Mouse (Mus musculus) erythroblast, adult 5-6 weeks (primary cell): ENCODE measurements around the gene Plcb3. TPM values are rescaled to one million over a fixed set of nuclear protein-coding genes. Genes with fewer than 3 reads are reported as not detected.

ENCODE experiments used
- ATAC-seq: replicated peaks from 2 replicates; pipeline ENCODE4 v1.8.0; 2016; ENCODE audit warnings: moderate number of reproducible peaks, mild to moderate bottlenecking, moderate TSS enrichment, inconsistent platforms; ENCODE audit not compliant: poor library complexity, low FRiP score, severe bottlenecking
- total RNA-seq, 2 experiments: library from RNA; stranded (forward) in 1 of 2; stranded (reverse) in 1 of 2; fragments of 150-400 nt in 1 of 2; fragments of 200-764, 138-1000 nt in 1 of 2; gene quantifications; 2 replicates each; pipeline versions ENCODE4 v1.2.3 to v1.2.4; 2015 to 2017; ENCODE audit warnings: low replicate concordance in 2 of 2

The Plcb3 gene
- total RNA-seq, 2 experiments from 2014 or later, result 0.19 to 2.5 TPM

DNA sequence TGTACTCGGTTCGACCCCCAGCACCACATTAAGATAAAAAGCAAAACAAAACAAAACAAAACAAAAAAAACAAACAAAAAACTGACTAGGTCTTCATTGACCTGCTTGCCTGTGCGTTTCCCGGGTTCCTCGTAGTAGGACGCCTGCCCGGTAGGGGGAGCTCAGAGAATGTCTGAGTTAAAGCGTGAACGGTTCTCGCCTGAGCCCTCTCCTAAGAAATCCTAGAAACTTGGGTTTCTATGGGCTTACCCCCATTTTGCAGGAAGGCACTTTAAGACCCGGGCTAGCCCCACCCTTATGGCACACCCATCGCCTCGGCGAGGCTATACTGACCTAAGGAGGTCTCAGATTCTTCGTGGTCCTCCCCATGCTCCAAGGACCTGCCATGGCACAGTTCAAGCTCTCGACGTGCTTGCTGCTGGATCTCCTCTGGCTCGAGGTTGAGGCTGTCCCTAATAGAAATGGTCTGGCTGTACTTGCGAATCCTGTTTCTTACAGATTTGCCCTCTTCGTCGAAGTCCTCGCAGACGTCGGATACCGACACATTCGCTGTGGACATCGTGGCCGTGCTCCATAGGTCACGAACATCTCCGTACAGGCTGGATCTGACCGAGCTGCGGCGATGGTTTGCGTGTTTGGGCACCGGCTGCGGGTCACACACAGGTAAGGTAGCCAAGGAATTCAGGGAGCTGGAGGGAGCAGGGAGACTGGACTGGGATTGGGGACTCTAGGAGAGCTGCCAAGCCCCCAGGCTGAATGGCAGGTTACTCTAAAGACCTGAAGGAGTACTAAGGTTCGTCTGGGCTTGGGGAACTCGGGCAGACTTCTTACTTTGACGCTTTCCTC is 51.6 kb downstream of the Plcb3 start:
- ATAC-seq, result no peak

DNA sequence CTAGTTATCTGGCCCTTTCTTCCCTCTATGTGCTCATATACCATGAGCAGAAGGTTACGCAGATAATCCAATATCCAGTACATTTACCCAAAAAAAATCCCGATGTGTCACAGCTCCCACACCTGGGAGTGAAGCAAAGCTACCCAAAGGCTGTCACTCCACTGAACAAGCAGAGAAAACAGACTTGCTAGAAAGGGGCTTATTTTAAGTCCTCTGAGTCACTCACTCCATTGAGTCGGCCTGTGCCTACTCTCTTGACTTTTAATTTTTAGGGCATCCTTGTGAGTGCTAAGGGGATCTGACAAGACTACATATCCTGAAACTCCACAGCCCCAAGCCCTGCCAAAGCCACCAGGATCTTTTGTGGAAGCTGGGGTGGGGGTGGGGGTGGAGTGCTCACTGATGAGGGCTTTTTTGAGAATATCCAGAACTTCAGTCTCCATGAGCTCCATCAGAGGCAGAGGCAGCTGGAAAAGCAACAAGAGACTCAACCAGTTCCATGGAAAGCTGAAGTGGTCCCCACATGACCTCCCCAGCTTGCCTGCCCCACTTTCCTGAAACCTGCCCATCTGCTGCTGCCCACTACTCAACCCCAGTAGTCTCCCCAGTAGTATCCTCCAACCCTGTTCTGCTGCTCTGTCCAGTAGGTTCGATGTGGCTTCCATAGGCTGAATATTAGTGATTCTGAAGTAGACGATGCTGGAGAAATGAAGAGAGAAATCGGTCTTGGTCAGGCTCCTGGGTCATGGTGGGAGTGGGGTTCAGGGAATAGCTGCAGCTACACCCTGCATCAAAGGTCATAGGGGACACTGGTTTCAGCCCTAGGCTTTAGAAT is 53.2 kb downstream of the Plcb3 start:
- ATAC-seq, result no peak

DNA sequence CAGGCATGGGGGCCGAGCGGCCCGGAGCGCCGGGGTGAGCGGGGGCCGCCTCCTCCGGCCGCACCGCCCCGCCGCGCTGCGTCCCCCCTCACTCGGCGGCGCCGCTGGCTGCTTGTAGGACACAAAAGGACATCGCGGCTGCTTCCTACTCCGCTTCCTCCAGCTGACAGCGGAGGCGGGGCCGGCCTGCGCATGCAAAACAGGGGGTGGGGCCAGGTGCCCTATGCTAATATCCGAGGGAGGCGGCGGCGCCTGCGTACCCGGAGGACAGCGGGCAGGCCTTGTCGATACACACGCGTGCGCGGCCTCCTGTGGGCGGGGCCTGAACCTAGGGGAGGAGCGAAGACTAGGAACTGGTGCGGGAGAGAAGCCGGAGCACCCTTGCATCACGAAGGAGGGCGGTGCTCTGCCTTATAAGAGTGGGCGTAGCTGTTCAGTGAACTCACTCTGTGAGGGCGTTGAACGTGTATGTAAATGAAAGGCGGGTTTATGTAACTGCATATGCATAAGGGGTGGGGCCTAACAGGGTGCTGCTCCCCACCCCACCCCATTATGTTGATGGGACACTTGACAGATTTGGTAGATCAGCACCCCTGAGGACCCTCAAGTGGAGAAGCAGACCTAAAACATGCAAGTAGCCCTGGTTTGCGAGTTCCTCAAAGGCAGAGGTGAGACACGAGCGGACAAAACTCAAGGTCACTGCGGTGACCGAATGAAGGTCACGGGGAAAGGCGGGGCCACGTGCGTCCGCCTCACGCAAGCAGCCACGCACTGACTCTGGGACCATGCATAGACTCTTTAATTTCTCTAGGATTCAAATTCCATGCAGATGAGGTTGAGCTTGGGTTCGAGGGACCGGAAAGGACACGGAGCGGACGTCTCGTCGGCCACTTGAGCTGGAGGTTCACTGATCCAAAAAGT is 54.4 kb downstream of the Plcb3 start, which contains the start of gene Esrra:
Gene Esrra (minus strand): TSS at position 167 of the 921 bp plus-strand sequence.
- ATAC-seq, result peak; percentile 93

DNA sequence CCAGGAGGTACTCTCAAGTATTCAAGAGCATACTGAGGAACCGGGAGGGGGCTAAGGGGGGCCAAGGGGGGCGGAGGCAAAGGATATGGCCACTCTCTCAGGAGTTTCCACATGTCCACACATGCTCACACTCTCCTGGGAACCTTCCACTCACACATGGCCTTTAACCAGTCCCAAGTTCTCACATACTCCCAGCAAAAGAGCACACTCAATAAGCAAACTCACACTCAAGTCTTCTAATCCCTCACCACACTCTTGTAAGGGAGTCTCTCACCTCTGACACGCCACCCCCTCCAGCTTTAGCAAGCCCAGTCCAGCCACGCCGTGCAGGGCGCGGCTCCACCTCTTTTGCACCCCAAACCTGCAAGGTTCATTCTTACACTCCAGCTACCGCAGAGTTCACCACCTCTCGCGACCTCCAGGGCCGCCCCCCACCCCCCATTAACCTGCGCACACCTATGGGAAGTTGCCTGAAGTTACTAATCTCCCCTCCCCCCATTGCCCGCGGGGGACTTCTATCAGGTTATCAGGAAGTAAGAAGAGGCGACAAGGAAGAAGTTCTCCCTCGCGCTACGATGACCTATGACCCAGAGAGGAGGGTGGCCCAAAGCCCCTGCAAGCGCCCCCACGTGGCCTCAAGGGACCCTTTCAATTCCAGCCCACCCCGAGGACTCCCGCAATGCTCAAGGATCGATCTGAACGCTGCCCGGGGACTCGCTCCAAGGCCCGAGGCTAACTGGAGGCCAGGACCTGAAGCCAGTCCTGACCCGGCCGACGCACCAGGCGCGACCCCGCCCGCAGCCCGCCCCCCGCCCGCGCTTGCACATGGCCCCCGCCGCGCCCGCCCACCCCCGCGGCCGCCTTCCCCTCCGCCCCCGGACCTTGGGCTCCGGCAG is 55.3 kb downstream of the Plcb3 start:
- no peak for ATAC-seq

DNA sequence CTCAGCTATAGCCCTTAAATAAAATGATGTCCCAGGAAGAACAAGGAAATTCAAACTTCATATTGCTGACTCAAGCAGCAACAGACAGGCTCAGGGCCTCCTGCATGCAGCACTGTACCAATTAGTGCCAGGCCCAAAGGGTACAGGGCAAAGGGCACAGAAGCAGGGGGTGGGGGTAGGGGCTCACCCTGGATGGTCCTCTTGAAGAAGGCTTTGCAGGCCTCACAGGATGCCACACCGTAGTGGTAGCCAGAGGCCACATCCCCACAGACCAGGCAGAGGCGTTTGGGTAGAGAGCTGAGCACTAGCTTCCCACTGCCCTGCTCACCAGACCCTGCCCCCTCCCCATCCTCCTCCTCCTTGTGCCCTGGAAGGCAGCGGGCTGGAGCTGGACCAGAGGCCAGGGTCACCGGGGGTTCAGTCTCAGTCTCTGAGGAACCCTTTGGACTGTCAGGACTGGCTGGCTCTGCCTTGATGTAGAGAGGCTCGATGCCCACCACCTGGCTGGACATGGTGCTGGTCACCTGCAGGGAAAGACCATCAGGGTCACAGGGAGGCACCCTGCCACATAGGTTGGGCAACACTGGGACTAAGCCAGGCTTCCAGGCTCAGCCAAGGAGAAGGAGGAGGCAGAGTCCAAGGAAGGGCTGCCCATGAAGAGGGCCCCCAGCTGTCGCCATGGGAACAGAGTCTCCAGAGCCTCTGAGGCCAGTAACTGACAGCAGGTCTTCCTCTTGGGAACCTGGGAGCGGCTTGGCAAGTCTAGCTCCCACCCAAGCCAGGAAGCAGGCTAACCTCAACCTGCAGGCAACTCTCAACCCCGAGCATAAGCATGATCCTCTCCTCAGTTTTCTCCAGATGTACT is 56.2 kb downstream of the Plcb3 start:
- ATAC-seq, result no peak

DNA sequence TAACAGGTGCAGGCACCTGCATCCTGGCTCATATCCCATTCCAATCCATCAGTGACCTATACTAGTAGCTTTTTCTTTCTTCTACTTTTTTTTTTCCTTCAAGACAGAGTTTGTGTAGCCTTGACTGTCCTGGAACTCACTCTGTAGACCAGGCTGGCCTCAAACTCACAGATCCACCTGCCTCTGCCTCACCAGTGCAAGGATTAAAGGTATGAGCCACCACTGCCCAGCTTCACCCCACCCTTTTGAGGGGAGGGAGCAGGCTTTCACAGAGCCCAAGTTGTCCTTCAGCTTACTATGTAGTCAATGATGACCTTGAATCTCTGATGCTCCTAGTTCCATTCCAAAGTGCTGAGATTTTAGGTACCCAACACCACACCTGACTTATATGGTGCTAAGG is 56.8 kb downstream of the Plcb3 start:
- ATAC-seq, result no peak

DNA sequence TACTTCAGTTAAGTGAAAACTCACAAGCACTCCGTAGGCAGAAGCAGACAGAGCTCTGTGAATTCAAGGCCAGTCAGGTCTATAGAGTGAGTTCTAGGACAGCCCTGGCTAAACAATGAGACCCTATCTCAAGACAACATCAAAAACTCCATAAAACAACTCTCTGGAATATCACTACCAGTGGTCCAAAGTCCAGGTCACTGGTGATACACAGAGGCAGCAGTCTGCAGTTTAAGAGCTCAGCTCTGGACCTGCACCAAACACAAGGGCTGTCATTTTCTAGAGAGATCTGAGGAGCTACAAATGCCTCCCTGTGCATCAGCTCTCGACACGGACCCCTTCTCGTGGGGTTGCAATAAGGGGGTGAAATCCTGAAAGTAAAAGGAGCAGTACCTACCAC is 57.9 kb downstream of the Plcb3 start:
- ATAC-seq, result no peak

DNA sequence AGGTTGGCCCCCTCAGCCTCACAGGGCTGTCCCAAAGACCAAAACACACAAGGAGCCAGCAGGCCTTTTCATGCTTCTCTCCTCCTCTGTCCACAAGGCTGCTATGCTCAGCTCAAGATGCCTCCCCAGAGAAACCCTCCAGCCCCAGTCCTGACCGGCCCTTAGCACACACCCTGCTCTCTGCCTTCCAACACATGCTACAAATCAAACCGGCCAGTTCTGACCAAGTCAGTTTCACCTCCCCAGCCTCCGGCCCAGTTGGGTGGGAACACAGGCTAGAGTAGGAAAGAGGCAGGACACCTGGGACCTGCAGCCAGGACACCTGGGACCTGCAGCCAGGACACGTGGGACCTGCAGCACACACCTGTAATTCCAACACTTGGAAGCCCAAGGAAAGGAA is 59.8 kb downstream of the Plcb3 start:
- no peak for ATAC-seq

DNA sequence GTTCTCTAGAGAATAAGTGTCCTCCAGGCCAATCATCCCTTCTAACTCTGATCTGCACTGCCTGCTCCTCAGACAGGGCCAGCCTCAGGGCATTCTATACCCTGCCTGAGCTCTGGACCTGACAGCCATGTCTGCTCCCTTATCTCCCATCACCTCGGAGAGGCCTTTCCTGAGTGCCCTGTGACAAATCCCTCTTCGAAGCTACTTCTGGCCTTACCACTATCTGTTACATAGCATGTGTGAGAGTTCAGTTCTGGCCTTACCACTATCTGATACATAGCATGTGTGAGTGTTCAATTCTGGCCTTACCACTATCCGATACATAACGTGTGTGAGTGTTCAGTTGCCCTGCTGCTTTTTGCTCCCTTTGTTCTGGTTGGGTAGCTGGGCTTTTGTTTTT is 61.0 kb downstream of the Plcb3 start:
- ATAC-seq, result no peak

DNA sequence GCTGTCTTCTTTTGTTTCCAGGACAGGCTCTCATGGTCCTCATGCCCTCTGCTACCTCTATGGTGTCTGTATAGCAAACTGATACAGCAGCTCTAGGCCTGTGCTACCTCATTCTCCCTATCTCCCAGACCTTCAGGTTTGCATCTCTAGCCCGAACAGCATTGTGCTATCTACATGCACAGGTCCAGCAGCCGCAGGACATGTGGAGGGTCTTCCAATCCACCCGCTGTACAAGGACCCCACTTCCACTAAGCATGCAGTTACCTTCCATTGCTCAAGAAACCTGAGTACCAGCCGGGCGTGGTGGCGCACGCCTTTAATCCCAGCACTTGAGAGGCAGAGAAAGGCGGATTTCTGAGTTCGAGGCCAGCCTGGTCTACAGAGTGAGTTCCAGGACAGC is 61.7 kb downstream of the Plcb3 start:
- ATAC-seq, result no peak

DNA sequence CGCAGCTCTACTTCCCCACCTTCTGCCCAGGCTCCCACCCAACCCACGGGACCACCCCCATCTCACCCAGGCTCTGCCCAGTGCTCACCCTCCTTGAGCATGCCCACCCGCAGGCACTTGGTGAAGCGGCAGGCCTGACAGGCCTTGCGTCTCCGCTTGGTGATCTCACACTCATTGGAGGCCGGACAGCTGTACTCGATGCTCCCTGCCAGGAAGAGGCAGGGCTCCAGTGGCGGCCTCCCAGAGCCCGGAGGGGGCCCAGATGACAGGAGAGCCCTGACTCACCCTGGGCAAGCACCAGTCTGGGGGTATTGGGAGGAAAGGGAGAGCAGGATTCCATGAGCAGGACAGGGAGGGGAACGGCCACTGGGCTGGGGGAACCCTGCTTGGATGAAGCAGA is 62.3 kb downstream of the Plcb3 start:
- no peak for ATAC-seq

DNA sequence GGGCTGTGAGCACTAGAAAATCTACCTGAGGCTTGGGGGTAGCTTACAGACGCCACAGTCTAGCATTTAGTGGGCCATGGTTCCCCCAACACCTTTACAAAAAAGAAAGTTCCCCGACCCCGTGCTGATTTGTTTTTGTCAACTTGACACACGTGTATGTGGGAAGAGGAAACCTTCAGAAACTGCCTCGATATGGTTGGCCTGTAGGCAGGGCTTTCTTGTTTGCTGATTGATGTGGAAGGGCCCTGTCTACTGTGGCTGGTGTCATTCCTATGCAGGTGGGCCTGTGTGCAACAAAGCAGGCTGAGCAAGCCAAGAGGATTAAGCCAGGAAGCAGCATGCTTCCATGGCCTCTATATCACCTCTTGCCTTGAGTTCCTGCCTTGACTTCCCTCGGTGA is 63.2 kb downstream of the Plcb3 start:
- ATAC-seq, result no peak

DNA sequence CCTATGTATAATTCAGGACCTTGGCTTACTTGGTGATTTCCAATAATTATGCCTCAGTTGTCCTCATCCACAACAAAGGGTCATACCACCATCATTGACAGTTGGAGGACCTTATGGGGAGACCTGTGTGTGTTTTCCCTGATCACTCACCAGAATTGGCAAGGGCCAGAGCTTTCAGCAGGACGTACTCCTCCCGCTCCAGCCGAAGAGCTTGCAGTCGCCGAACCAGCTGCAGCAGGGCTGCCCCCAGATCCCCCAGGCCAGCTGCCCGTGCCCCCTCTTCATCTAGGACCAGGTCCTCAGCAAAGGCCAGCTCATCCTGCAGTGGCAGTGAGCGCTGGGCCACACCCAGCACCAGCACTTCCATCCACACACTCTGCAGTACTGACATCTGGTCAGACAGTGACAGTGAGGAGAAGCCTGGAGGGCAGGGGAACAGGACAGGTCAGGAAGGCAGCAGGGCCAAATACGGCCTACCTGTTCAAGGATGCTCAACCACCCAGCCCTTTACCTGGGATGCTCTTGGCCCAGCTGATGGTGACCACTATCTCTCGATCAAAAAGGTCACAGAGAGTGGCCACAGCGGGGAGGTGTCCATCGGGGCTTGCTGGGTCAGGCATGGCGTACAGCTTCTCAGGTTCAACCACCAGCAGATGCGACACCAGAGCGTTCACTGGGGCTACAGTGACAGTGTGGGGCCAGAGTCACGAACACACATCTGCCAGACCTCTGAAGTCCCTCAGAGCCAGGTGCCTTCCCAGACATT is 63.9 kb downstream of the Plcb3 start:
- ATAC-seq, result no peak

DNA sequence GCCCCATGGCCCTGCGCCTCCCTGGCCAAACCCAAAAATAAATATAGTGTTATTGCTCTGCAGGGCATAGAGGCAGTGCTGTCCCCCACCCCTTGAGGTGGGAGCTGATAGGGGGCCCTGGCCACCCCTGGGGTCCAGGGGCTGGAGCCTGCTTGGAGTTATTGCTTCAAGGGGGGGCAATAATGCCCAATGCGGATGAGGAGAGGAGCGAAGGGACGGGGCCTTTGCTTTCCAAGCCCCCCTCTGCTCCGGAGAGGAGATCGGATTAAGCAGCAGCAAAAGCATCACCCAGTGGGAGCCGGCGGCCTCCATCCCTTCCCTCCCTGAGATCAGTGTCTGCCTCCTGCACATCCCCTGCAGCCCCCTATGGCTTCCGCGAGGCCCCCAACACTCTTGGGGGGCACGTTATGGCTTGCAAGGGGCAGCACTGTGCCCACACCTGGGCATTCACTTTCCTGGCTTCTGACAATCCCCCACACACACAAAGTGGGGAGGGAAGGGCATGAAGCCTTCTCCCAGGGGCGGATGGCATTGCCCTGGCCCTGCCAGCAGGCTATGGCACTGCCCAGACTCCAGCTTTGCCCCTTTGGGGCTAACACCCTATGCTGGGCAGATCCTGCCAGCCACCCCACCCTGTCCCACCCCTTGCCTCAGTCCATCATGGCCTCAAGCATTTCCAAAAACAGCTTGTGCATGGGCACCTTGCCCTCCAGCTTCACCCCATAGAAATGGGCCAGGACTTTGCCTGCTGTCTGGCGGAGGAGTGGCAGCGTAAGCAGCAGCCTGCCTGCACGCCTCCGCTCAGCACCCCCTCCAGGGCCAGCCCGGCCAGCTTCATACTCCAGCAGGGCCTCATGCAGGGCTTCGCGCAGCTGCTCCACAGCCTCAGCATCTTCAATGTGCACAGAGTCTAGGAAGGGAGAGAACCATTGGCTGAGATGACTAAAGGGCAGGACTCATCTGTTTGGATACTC is 64.9 kb downstream of the Plcb3 start:
- ATAC-seq, result no peak

DNA sequence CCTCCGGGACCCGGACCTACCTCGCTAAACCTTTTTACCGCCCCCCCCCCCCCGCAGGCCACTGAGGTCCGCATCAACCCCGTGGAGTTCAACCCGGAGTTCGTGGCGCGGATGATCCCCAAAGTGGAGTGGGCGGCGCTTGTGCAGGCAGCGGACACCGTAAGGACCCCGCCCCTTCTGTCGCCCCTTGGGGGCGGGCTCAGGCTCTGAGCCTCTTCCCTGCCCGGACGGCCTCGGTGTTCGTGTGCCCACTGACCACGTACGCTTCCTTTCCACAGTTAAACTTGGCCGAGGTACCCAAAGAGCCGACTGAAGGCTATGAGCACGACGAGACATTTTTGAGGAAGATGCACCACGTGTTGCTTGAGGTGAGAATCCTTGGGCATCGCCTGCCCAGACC is 66.0 kb downstream of the Plcb3 start:
- ATAC-seq, result peak; percentile 54
